Mouse (Mus musculus): ENCODE data around the gene H3f3b. TPM values are rescaled to one million over a fixed set of nuclear protein-coding genes. Genes with fewer than 3 reads are reported as not detected.
"Not testable (repeated sequence)": the region's sequence is repeated elsewhere in the genome, so short reads cannot be mapped to it uniquely, and the experiment has no call there.

H3f3b gene
- polyA plus RNA-seq, 1 experiment: 1,173 TPM

DNA sequence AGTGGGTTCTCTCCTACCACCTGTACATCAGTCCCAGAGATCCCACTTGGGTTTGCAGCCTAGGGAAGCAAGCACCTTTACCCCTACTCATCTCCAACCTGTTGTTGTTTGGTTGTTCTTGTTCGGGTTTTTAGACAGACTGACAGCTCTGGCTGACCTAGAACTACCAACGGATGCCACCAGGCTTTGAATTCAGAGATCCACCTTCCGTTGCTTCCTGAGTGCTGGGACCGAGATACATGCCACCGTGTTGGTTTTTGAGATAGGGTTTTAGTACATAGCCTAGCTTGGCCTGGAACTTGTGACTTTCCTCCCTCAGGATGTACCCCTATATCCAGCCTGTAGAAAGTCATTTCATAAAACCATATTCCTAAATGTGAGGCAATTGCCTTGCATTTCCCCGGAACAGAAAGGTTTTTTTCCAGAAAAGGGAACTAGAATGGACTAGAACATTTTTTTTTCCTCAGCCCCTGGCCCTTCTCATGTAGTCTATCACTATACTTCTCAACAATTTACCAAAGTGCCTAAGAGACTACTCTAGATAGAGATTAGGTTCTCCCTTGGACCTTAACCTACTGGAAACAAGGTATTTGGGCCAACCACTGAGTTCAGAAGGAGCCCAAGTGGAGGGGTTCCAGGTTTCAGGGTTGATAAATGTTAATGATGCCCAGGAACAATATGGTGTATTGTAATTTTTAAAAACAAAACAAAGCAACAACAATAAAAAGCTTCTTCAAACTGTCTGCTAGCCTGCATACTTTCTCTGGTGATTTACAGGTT lies 1.5 kb upstream of the H3f3b start:
- TF ChIP-seq POLR2A (IDR thresholded peaks at IDR 0.05; ENCODE audit: borderline replicate concordance, extremely low read depth, insufficient read depth, insufficient read length, poor library complexity, severe bottlenecking) (no peak), CTCF (IDR thresholded peaks at IDR 0.05; ENCODE audit: borderline replicate concordance, extremely low read depth, insufficient read depth, insufficient read length) (no peak)
- no peak for DNase-seq (ENCODE audit: low read depth)

DNA sequence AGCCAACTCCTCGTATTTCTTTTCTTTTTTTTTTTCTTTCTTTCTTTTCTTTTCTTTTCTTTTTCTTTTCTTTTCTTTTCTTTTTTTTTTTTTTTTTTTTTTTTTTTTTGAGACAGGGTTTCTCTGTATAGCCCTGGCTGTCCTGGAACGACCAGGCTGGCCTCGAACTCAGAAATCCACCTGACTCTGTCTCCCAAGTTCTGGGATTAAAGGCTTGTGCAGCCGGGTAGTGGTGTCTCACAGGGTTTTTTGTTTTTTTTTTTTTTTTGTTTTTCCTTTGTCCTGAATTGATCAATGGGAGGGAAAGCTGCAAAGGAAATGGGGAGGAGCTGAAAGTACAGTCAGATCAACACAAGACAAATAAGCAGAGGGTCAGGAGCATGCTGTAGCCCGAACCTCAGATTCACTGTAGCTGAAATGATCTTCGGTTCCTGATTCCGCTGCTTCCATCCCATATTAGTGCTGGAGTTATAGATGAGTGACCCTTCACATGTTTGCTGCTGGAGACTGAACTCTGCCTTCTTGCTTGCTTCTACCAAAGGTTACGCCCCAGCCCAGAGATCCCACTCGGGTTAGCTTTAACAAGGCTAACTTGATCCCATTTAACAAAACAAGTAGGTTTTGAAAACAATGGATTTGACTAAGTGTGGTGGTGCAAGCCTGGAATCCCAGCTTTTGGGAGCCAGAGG lies 559 bp upstream of the H3f3b start:
- TF ChIP-seq CTCF (IDR thresholded peaks at IDR 0.05; ENCODE audit: borderline replicate concordance, extremely low read depth, insufficient read depth, insufficient read length) (no peak), POLR2A (IDR thresholded peaks at IDR 0.05; ENCODE audit: borderline replicate concordance, extremely low read depth, insufficient read depth, insufficient read length, poor library complexity, severe bottlenecking) (no peak)
- no peak for DNase-seq (ENCODE audit: low read depth)

DNA sequence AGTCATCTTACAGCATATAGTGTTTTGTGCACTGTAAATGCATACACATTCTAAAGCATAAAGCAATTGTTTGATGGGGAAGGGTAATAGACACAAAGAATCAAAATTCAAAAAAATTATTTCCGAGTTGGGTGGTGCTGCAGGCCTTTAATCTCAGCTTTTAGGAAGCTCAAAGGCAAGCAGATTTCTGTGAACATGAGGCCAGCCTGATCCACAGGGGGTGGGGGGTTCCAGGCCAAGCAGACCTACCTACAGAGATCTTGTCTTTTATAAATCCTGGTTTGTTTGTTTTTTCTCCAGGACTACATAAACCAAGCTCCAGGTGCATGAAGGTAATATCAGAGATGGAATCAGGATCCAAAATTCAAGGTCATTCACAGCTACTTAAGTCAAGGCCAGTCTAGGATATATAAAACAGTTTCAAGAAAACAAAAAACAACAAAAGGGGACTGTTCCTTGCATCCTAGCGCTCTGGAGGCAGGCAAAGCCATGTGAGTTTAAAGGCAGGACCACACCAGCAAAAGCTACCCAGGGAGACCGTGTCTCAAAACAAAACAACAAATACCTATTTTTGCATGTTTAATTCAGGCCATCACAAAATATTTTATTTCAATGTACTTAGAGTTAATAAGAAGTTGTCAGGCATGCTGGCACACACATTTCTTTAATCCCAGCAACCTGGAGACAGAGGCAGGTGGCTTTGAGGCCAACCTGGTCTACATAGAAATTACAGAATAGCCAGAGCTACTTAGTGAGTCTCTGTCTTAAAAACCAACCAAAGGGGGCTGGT lies 2.5 kb downstream of the H3f3b start:
- no peak for DNase-seq (ENCODE audit: low read depth)
- TF ChIP-seq POLR2A (IDR thresholded peaks at IDR 0.05; ENCODE audit: borderline replicate concordance, extremely low read depth, insufficient read depth, insufficient read length, poor library complexity, severe bottlenecking): no peak
- TF ChIP-seq CTCF (IDR thresholded peaks at IDR 0.05; ENCODE audit: borderline replicate concordance, extremely low read depth, insufficient read depth, insufficient read length): no peak

DNA sequence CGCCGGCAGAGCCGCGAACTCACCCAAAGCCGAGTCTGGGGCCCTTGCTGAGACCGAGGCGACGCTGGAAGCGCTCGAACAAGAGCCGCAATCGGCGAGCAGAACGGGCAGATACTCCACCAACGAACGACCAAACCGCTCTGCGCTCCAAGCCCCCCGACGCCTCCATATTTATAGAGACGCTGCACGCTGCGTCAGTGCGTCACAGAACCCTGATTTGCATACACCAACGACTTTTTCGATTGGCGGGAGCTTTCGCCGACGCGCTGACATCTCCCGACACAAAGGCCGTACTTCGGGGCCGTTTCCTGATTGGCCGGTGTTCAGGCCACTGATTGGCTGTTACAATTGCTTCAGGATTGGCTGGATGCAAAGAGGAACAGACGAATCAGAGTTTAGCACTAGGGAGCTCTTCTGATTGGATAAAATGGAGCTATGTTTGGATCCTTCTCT lies 3.4 kb downstream of the H3f3b start:
- peak; percentile 100 for DNase-seq (ENCODE audit: low read depth)
- TF ChIP-seq POLR2A (IDR thresholded peaks at IDR 0.05; ENCODE audit: borderline replicate concordance, extremely low read depth, insufficient read depth, insufficient read length, poor library complexity, severe bottlenecking) (peak; percentile 99; the same call in 1 of the 2 replicates), CTCF (IDR thresholded peaks at IDR 0.05; ENCODE audit: borderline replicate concordance, extremely low read depth, insufficient read depth, insufficient read length) (no peak)

DNA sequence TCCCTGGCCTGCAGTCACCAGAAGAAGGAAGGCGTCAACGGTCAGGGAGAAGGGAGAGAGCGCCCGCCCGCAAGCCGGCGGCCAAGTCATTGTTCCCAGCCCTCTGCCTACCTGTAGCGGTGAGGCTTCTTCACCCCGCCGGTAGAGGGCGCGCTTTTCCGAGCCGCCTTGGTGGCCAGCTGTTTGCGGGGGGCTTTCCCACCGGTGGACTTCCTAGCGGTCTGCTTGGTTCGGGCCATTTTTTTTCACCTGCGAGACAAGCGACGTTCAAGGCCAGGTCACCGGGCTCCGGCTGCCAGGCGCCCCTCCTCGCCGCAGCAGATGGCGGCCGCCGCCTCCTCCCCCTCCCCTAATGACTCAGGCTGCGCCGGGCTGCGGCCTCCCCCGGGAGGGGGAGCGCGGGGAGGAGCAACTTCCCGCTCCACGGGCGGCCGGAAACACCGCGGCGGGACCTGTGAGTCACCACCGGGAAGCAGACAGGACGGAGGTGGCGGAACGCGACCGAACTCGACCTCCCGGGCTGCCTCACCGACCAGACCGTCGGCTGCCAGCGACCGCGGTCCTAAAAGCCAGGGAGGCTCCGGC lies 3.9 kb downstream of the H3f3b start:
- peak; percentile 84 for DNase-seq (ENCODE audit: low read depth)
- TF ChIP-seq CTCF (IDR thresholded peaks at IDR 0.05; ENCODE audit: borderline replicate concordance, extremely low read depth, insufficient read depth, insufficient read length) (peak; percentile 71), POLR2A (IDR thresholded peaks at IDR 0.05; ENCODE audit: borderline replicate concordance, extremely low read depth, insufficient read depth, insufficient read length, poor library complexity, severe bottlenecking) (no peak; the same call in 1 of the 2 replicates)

DNA sequence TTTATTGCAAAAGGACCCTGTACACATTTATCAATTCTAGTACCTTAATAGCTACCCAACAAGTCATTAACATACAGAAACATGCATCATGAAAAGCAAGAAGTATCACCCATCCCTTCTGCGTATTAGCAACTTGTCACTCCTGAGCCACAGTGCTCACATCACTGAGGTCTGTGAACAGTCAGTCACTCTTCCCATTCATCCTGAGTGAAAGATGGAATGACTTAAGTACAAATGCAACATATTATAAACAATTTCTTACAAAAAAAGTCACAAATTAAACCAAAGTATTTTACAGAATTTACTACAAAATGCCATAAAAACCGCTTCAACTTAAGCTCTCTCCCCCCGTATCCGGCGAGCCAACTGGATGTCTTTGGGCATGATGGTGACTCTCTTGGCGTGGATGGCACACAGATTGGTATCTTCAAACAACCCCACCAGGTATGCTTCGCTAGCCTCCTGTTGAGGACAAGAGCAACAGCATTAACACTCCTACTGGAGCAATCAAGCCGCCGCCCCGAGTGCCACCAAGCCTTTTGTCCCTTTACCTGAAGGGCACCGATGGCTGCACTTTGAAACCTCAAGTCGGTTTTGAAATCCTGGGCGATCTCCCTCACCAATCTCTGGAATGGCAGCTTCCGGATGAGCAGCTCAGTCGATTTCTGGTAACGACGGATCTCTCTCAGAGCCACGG lies 4.5 kb downstream of the H3f3b start:
- DNase-seq (ENCODE audit: low read depth): not testable (repeated sequence)

DNA sequence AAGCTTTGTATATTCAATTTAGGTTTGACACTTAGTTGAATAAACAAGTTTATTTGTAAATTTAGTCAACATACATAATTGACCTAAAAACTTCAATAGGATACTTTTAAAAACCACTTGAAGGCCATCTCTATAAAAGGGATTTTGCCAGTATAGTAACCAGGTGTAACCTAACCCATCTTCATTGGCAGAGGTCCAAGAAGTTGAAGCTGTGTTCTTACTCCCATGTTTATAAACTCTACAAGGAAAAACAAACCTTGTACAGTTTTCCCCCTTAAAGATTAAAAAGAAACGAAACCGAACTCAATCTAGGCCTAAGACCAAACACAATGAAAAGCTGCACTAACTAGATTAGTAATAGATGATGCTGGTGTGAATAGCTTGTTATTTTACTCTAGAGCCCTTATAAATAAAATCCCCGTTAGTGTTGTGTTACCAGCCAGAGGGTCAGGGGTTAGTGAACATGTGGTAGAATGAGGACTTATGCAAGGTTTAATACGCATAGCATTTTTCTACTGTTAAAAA lies 5.4 kb downstream of the H3f3b start:
- DNase-seq (ENCODE audit: low read depth): no peak
- no peak for TF ChIP-seq POLR2A (IDR thresholded peaks at IDR 0.05; ENCODE audit: borderline replicate concordance, extremely low read depth, insufficient read depth, insufficient read length, poor library complexity, severe bottlenecking)
- no peak for TF ChIP-seq CTCF (IDR thresholded peaks at IDR 0.05; ENCODE audit: borderline replicate concordance, extremely low read depth, insufficient read depth, insufficient read length)

DNA sequence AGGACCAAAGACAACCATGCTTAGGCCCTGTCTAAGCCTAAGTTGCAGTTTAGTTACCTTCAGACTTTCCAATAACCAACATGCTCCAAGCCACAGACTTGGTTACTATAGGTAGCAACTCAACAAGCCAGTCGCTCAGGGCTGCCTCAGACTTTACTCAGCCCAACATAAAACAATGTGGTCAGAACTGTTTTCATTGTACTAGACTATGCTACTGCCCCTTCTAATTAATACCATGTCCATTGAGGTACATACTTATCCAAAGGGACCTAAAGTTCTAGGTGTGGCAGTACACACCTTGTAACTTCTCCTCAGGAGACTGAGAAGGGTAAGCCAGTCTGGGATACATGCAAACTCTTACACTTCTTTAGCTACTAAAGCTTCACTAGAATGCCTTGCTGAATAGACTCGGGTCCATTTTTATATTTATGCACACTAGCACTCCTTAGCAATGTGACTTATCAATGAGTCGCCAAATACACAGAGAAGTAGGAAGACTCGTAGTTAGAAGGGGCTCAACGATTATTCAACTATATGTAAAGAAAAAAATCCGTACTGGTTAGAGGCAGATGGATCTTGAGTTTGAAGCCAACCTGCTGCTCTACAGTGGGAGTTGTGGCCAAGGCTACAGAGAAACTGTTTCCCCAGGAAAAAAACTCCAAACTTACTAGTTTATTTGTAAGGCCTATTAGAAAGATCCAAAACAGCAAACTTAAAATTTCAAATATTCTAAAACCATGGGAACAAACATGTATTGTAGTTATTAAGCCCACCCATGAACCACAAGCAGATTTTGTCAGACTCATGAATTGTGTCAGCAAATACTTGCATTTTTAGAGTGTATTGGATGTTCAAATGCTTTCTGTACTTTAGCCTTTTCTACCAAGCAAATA lies 6.2 kb downstream of the H3f3b start:
- no peak for DNase-seq (ENCODE audit: low read depth)
- TF ChIP-seq CTCF (IDR thresholded peaks at IDR 0.05; ENCODE audit: borderline replicate concordance, extremely low read depth, insufficient read depth, insufficient read length) (no peak), POLR2A (IDR thresholded peaks at IDR 0.05; ENCODE audit: borderline replicate concordance, extremely low read depth, insufficient read depth, insufficient read length, poor library complexity, severe bottlenecking) (no peak)

DNA sequence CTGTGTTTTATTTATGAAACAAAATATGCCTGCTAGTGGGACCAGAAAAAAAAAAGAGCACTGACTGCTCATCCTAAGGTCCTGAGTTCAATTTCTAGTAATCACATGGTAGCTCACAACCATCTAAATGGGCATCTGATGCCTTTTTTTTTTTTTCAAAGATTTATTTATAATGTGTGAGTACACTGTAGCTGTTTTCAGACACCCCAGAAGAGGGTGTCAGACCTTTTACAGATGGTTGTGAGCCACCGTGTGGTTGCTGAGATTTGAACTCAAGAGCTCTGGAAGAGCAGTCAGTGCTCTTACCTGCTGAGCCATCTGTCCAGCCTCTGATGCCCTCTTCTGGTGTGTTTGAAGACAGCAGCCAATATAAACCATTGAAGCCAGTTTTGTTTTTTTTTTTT lies 7.2 kb downstream of the H3f3b start:
- TF ChIP-seq POLR2A (IDR thresholded peaks at IDR 0.05; ENCODE audit: borderline replicate concordance, extremely low read depth, insufficient read depth, insufficient read length, poor library complexity, severe bottlenecking) (no peak), CTCF (IDR thresholded peaks at IDR 0.05; ENCODE audit: borderline replicate concordance, extremely low read depth, insufficient read depth, insufficient read length) (peak; percentile 12; the same call in 1 of the 2 replicates)
- no peak for DNase-seq (ENCODE audit: low read depth)

DNA sequence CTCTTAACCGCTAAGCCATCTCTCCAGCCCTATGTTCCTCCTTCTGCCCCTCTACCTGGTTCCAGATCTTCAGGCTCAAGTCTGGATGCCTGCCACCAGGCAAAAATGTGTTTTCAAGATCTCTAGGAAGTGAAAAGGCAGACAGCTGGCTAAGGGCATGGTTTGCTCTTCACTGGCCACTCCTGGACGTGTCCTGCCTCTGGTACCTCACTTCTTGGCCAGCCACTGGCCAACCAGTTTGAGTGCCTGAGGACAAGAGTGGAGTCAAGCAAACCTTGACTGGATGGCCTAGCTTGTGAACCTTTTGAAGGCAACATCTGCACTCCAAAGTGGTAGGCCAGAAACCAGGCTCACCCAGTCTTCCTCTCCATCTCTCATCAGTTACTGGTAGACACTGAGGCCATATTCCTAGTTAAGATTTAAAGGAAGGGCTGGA lies 7.8 kb downstream of the H3f3b start:
- DNase-seq (ENCODE audit: low read depth): no peak
- no peak for TF ChIP-seq CTCF (IDR thresholded peaks at IDR 0.05; ENCODE audit: borderline replicate concordance, extremely low read depth, insufficient read depth, insufficient read length)
- TF ChIP-seq POLR2A (IDR thresholded peaks at IDR 0.05; ENCODE audit: borderline replicate concordance, extremely low read depth, insufficient read depth, insufficient read length, poor library complexity, severe bottlenecking): no peak
